Mouse (Mus musculus) liver, adult 2 months (tissue): Measurements from ENCODE around the gene Lin7a.

Experiments
- CTCF ChIP-seq: fragments of 200-500 bp; IDR thresholded peaks from 2 replicates; pipeline ENCODE4 v1.5.1; 2011; ENCODE audit warnings: low read depth, low read length, control low read depth
- POLR2A ChIP-seq: fragments of 200-500 bp; IDR thresholded peaks from 2 replicates; pipeline ENCODE4 v1.6.1; 2011; ENCODE audit warnings: low read length, control low read depth; ENCODE audit not compliant: insufficient read depth; ENCODE audit errors: extremely low read depth

DNA sequence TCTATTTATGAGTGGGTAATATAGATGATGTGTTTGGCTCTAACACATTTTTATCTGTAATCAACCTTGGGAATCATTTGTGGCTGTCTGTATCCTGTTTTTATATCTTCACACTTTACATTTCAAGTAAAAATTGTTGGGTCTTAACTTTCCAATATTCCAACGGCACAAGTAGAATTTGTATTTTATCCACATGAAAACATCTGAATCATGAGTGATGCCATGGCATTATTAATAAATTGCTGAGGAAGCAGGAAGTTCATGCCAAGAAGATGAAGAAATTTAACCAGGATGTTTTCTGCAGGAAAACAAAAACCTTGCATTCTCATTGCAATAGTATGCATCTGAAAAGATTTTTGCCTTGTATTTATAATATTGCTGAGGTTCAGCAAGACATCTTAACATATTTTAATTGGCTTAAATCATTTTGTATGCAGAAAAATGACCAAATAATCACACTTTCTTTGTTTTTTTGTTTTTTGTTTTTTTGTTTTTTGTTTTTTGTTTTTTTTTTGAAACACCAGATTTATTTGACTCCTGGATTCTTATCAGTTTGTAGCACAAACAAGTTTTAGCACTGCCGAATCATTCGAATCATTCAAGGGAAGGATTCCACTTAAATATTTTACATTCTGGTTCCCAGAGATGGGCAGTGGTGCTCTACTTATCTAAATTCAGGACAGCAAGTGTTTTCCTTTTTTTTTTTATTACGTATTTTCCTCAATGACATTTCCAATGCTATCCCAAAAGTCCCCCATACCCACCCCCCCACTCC lies 18.1 kb upstream of the Lin7a start:
- TF ChIP-seq POLR2A (no peak), CTCF (no peak)
